Mouse (Mus musculus) brain, embryonic 14.5 days (tissue): Measurements from ENCODE around the gene Gm7030.
"Not testable (repeated sequence)": the region's sequence is repeated elsewhere in the genome, so short reads cannot be mapped to it uniquely, and the experiment has no call there.

Source experiments
- CTCF ChIP-seq: fragments of 200-500 bp; IDR thresholded peaks from 2 replicates; pipeline ENCODE4 v1.5.1; 2012; ENCODE audit warnings: inconsistent platforms, mild to moderate bottlenecking, moderate library complexity, borderline replicate concordance; ENCODE audit not compliant: insufficient read depth, insufficient read length; ENCODE audit errors: extremely low read depth
- POLR2A ChIP-seq: fragments of 200-500 bp; IDR thresholded peaks from 2 replicates; pipeline ENCODE4 v1.6.1; 2012; ENCODE audit warnings: mild to moderate bottlenecking, inconsistent platforms, borderline replicate concordance; ENCODE audit not compliant: poor library complexity, insufficient read depth, insufficient read length, severe bottlenecking; ENCODE audit errors: extremely low read depth

- TF ChIP-seq CTCF: peak; percentile 35; the same call in 1 of the 2 replicates
- TF ChIP-seq POLR2A: not testable (repeated sequence)
These were observed 15.1 kb downstream of the Gm7030 start for GRCm38 (mm10) chr17:36113979-36114593.
